ENCODE assay signal across 8 mouse cellular contexts in the genomic region with DNA sequence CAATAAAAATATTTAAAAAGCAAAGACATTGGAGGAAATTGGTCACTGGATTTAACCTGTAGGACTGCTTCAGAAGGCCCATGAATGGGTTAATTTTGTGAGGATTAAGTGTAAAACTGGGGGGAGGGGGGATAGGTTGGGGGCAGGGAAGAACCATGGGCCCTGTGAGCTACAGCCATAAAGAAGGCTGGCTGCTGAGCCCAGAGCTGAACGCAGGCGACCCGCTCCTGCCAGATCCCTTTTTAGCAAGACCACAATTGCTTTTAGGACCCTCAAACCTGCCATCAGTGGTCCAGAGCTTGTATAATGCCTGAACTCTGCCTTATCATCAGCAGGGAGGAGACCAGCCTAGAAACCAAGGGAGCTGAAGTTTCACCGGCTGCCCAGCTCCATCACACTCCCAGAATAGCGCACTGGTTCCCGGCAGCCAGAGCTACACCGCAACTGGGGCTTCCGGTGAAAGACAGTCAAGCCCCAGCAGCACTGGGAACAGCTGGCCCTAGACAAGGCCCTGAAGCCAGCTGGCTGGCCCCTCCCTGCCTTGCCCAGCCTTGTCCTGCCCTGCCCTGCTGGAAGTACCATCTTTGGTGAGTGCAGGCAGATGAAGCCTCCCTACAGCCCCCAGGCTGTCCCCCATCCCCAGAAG. TPM values are rescaled to one million over a fixed set of nuclear protein-coding genes. Genes with fewer than 3 reads are reported as not detected.
DNase-seq lines count a peak whose midpoint lies in the region; ATAC-seq and TF ChIP-seq lines count a peak whose summit lies in the region.

No protein-coding gene starts in this region.

- H3K4me3 ChIP-seq in heart, embryonic 13.5 days, result no peak overlapping the region
- H3K4me3 ChIP-seq in liver, embryonic 14.5 days (ENCODE audit: insufficient read depth in 1 of 2, low read depth in 2 of 2, low read length in 2 of 2), result no peak overlapping the region

- H3K4me2 ChIP-seq in heart, embryonic 13.5 days, result peak overlapping the region; percentile 44
- no peak overlapping the region for H3K4me2 ChIP-seq in liver, embryonic 14.5 days (ENCODE audit: low read depth)

- DNase-seq in frontal cortex, postnatal 10 days (ENCODE audit: low spot score in 2 of 2), result no peak
- peak; percentile 43 for DNase-seq in brain, embryonic 14.5 days (ENCODE audit: low read depth)
- no peak for DNase-seq in liver, embryonic 14.5 days (ENCODE audit: low read depth in 3 of 3, low spot score in 3 of 3)
- no peak for DNase-seq in layer of hippocampus, adult 18-20 months (ENCODE audit: low spot score in 2 of 2)
- DNase-seq in Muller cell, postnatal 12 days (ENCODE audit: inconsistent ontology term), result no peak
- DNase-seq in testis, postnatal 14 days (ENCODE audit: low spot score), result no peak

- WGBS in heart, embryonic 13.5 days, result 7% methylated on average over 8 of the region's 8 CpGs
- 10% methylated on average over 8 of the region's 8 CpGs for WGBS in liver, embryonic 14.5 days (ENCODE audit: insufficient replicate concordance)

- no peak for TF ChIP-seq POLR2A in brain, embryonic 14.5 days (IDR thresholded peaks at IDR 0.05; ENCODE audit: borderline replicate concordance, extremely low read depth, insufficient read depth, insufficient read length, poor library complexity, severe bottlenecking)

- ATAC-seq in frontal cortex, adult (ENCODE audit: low TSS enrichment), result peak; percentile 83
- peak; percentile 53; the same call in 1 of the 2 replicates for ATAC-seq in heart, embryonic 13.5 days (ENCODE audit: extremely low read depth, insufficient number of reproducible peaks, low FRiP score, low TSS enrichment)
- ATAC-seq in liver, embryonic 14.5 days (ENCODE audit: insufficient read depth), result peak; percentile 53; the same call in 1 of the 2 replicates

- peaks cover 5% of the 10 kb centered on the region; the same call in 1 of the 2 replicates for H3K9me3 ChIP-seq in heart, embryonic 13.5 days
- H3K9me3 ChIP-seq in liver, embryonic 14.5 days (ENCODE audit: control insufficient read depth, low read length), result no peaks in the 10 kb centered on the region

- TF ChIP-seq EP300 in liver, embryonic 14.5 days (IDR thresholded peaks at IDR 0.05; ENCODE audit: low read depth), result no peak

- H3K4me1 ChIP-seq in heart, embryonic 13.5 days, result peaks cover 20% of the 10 kb centered on the region
- H3K4me1 ChIP-seq in liver, embryonic 14.5 days (replicated peaks; ENCODE audit: control insufficient read depth in 2 of 2, insufficient read depth in 2 of 2, low read length in 1 of 2), result peaks cover 0 to 3% of the 10 kb centered on the region in 2 experiments; a peak in 2 of 4 replicates

- H3K27ac ChIP-seq in heart, embryonic 13.5 days (replicated peaks), result peak overlapping the region; percentile 88
- H3K27ac ChIP-seq in liver, embryonic 14.5 days, result no peak overlapping the region

- no peaks in the 10 kb centered on the region for H3K36me3 ChIP-seq in heart, embryonic 13.5 days
- no peaks in the 10 kb centered on the region for H3K36me3 ChIP-seq in liver, embryonic 14.5 days (replicated peaks; ENCODE audit: control insufficient read depth, insufficient read depth, low read depth)

- H3K9ac ChIP-seq in heart, embryonic 13.5 days, result peak overlapping the region; percentile 35
- H3K9ac ChIP-seq in liver, embryonic 14.5 days (replicated peaks), result no peak overlapping the region

- TF ChIP-seq CTCF in brain, embryonic 14.5 days (IDR thresholded peaks at IDR 0.05; ENCODE audit: borderline replicate concordance, extremely low read depth, insufficient read depth, insufficient read length), result no peak
- TF ChIP-seq CTCF in liver, embryonic 14.5 days (IDR thresholded peaks at IDR 0.05; ENCODE audit: low read depth), result no peak

- peaks cover 4% of the 10 kb centered on the region for H3K27me3 ChIP-seq in heart, embryonic 13.5 days (replicated peaks)
- no peaks in the 10 kb centered on the region for H3K27me3 ChIP-seq in liver, embryonic 14.5 days (ENCODE audit: control insufficient read depth, insufficient read depth, low read length)

RNA-seq across cellular contexts. Expression of a gene that starts 7.0 kb away (rescaled TPM):
- 4.1 and 7.4 TPM in 2 replicates for polyA plus RNA-seq in brain, embryonic 14.5 days (2012; rRNA removed)
- polyA plus RNA-seq in heart, embryonic 13.5 days (2015; fragmentation: Nextera tagmentation; extraction: Ambion mirVana), result 20.6 and 20.7 TPM in 2 replicates
- 4.8 and 5.0 TPM in 2 replicates for polyA plus RNA-seq in liver, embryonic 14.5 days (2012; rRNA removed)
- 8.0 and 9.8 TPM in 2 replicates for polyA plus RNA-seq in liver, embryonic 14.5 days (2014; fragmentation: Nextera tagmentation; extraction: Ambion mirVana)
- total RNA-seq in layer of hippocampus, adult 18-20 months (2021), result 1 to 10 TPM; 3.3 to 3.7 TPM

RNA-seq across cellular contexts. Expression of a gene that starts 45.2 kb away (rescaled TPM):
- 0.07 and 0.08 TPM in 2 replicates for polyA plus RNA-seq in brain, embryonic 14.5 days (2012; rRNA removed)
- polyA plus RNA-seq in heart, embryonic 13.5 days (2015; fragmentation: Nextera tagmentation; extraction: Ambion mirVana), result not detected in 2 replicates
- polyA plus RNA-seq in liver, embryonic 14.5 days (2012; rRNA removed), result 0.04 TPM in 1 of 2 replicates, not detected in the other
- not detected in 2 replicates for polyA plus RNA-seq in liver, embryonic 14.5 days (2014; fragmentation: Nextera tagmentation; extraction: Ambion mirVana)
- total RNA-seq in layer of hippocampus, adult 18-20 months (2021), result not detected

RNA-seq across cellular contexts. Expression of a gene that starts 45.9 kb away (rescaled TPM):
- polyA plus RNA-seq in brain, embryonic 14.5 days (2012; rRNA removed), result 0.53 and 0.60 TPM in 2 replicates
- 0.82 and 1.4 TPM in 2 replicates for polyA plus RNA-seq in heart, embryonic 13.5 days (2015; fragmentation: Nextera tagmentation; extraction: Ambion mirVana)
- 2.1 and 3.1 TPM in 2 replicates for polyA plus RNA-seq in liver, embryonic 14.5 days (2012; rRNA removed)
- 3.6 and 3.7 TPM in 2 replicates for polyA plus RNA-seq in liver, embryonic 14.5 days (2014; fragmentation: Nextera tagmentation; extraction: Ambion mirVana)
- under 1 TPM; 0.41 to 0.50 TPM for total RNA-seq in layer of hippocampus, adult 18-20 months (2021)

RNA-seq across cellular contexts. Expression of a gene that starts 48.2 kb away (rescaled TPM):
- polyA plus RNA-seq in brain, embryonic 14.5 days (2012; rRNA removed), result 36.2 and 50.6 TPM in 2 replicates
- 0.24 TPM in 1 of 2 replicates, not detected in the other for polyA plus RNA-seq in heart, embryonic 13.5 days (2015; fragmentation: Nextera tagmentation; extraction: Ambion mirVana)
- polyA plus RNA-seq in liver, embryonic 14.5 days (2012; rRNA removed), result 0.10 TPM in 1 of 2 replicates, not detected in the other
- polyA plus RNA-seq in liver, embryonic 14.5 days (2014; fragmentation: Nextera tagmentation; extraction: Ambion mirVana), result not detected in 2 replicates
- total RNA-seq in layer of hippocampus, adult 18-20 months (2021), result 10 to 100 TPM; 18.7 to 23.2 TPM
